Comparison of ENCODE assay signal across 27 mouse cellular contexts in the genomic region with DNA sequence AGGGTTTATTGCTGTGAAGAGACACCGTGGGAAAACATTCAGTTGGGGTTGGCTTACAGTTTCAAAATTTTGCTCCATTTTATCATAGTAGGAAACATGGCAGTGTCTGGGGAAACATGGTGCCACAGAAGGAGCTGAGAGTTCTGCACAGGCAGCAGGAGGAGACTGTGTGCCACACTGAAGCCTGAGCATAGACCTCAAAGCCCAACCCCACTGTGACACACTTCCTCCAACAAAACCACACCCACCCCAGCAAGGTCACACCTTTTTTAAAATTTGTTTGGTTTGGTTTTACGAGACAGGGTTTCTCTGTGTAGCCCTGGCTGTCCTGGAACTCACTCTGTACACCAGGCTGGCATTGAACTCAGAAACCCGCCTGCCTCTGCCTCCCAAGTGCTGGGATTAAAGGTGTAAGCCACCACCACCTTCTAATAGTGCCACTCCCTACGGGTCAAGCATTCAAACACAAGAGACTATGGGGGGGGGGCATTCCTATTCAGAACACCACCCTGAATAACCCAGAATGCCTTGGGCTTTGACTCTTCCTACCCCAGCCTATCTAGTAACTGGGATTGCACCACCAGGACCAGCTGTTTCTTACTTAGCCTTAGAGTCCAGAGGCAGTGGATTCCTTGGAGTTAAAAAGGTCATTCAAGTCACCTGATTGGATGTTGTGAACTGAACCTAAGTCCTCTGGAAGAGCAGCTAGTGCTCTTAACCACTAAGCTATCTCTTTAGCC. TPM values are rescaled to one million over a fixed set of nuclear protein-coding genes. Genes with fewer than 3 reads are reported as not detected.
DNase-seq lines count a peak whose midpoint lies in the region; ATAC-seq and TF ChIP-seq lines count a peak whose summit lies in the region.
"Had no signal": no experiment of that assay in that cellular context is flagged by ENCODE, and none has a peak within 500 bp of the region (broad histone marks: within the 10 kb centered on the region; RNA-seq: fewer than 3 reads in every experiment).

No protein-coding gene starts in this region.

- H3K4me3 ChIP-seq in ES-Bruce4 (ENCODE audit: low read depth, low read length), result no peak overlapping the region
- H3K4me3 ChIP-seq: embryonic facial prominence, embryonic 13.5 days; erythroblast, embryonic 14.5 days; forebrain, embryonic 12.5 days; heart, embryonic 13.5 days; hindbrain, embryonic 13.5 days; kidney, embryonic 15.5 days; limb, embryonic 15.5 days; liver, embryonic 15.5 days; lung, embryonic 15.5 days; midbrain, embryonic 10.5 days had no signal

- no peaks in the 10 kb centered on the region for H3K4me1 ChIP-seq in ES-Bruce4 (ENCODE audit: control insufficient read depth, insufficient read depth, low read length)
- H3K4me1 ChIP-seq: embryonic facial prominence, embryonic 13.5 days; forebrain, embryonic 12.5 days; heart, embryonic 13.5 days; hindbrain, embryonic 13.5 days; kidney, embryonic 15.5 days; limb, embryonic 15.5 days; liver, embryonic 15.5 days; lung, embryonic 15.5 days; midbrain, embryonic 10.5 days had no signal

- TF ChIP-seq POLR2A in ES-Bruce4 (IDR thresholded peaks at IDR 0.05; ENCODE audit: insufficient read depth, low read length), result no peak

- no peaks in the 10 kb centered on the region for H3K9me3 ChIP-seq in ES-Bruce4 (replicated peaks; ENCODE audit: control insufficient read depth, insufficient read depth, low read length, poor library complexity, severe bottlenecking)
- H3K9me3 ChIP-seq: embryonic facial prominence, embryonic 13.5 days; forebrain, embryonic 12.5 days; G1E; heart, embryonic 13.5 days; hindbrain, embryonic 13.5 days; kidney, embryonic 15.5 days; limb, embryonic 15.5 days; liver, embryonic 15.5 days; lung, embryonic 15.5 days; midbrain, embryonic 10.5 days had no signal

- DNase-seq in CD4-positive helper T cell, adult 2 months (ENCODE audit: low read depth, low spot score), result peak; percentile 69
- DNase-seq in naive thymus-derived CD4-positive, alpha-beta T cell, adult 2 months (ENCODE audit: low read depth), result peak; percentile 25
- no peak for DNase-seq in thymus, postnatal 10 days (ENCODE audit: low spot score in 2 of 2)
- no peak for DNase-seq in cerebellum, adult 11 months
- DNase-seq in heart, postnatal 4 days, result no peak
- DNase-seq: adrenal gland, postnatal 36 days; B cell, adult 2 months; cerebellum, postnatal 10 days; gastrocnemius, postnatal 25 days; heart, adult 18-20 months; kidney, postnatal 36 days; lung, postnatal 4 days; thymus, postnatal 14 days had no signal

- TF ChIP-seq EP300 in ES-Bruce4 (IDR thresholded peaks at IDR 0.05; ENCODE audit: insufficient read depth, low read depth, low read length), result no peak

- no peaks in the 10 kb centered on the region for H3K27me3 ChIP-seq in ES-Bruce4 (ENCODE audit: control insufficient read depth, insufficient read depth, low read length, poor library complexity, severe bottlenecking)
- H3K27me3 ChIP-seq: embryonic facial prominence, embryonic 13.5 days; forebrain, embryonic 12.5 days; heart, embryonic 13.5 days; hindbrain, embryonic 13.5 days; kidney, embryonic 15.5 days; limb, embryonic 15.5 days; liver, embryonic 15.5 days; lung, embryonic 15.5 days had no signal

- ATAC-seq in activated CD4-positive, CD25-positive, alpha-beta regulatory T cell, adult 4 months, result peak; percentile 68
- ATAC-seq: intestine, embryonic 16.5 days had no signal

- no peak overlapping the region for H3K9ac ChIP-seq in ES-Bruce4 (ENCODE audit: low read depth, poor library complexity, severe bottlenecking)
- H3K9ac ChIP-seq: embryonic facial prominence, embryonic 13.5 days; forebrain, embryonic 12.5 days; heart, embryonic 13.5 days; hindbrain, embryonic 13.5 days; kidney, embryonic 15.5 days; limb, embryonic 15.5 days; liver, embryonic 15.5 days; lung, embryonic 15.5 days had no signal

- H3K27ac ChIP-seq in ES-Bruce4 (ENCODE audit: insufficient read depth, low read length), result peak overlapping the region; percentile 39; the same call in 1 of the 2 replicates
- H3K27ac ChIP-seq: embryonic facial prominence, embryonic 13.5 days; forebrain, embryonic 12.5 days; heart, embryonic 13.5 days; hindbrain, embryonic 13.5 days; kidney, embryonic 15.5 days; limb, embryonic 15.5 days; liver, embryonic 15.5 days; lung, embryonic 15.5 days; midbrain, embryonic 10.5 days had no signal

- no peak for TF ChIP-seq CTCF in ES-Bruce4 (IDR thresholded peaks at IDR 0.05; ENCODE audit: low read depth, low read length)

- H3K36me3 ChIP-seq in ES-Bruce4 (ENCODE audit: control insufficient read depth, insufficient read depth, low read length, poor library complexity, severe bottlenecking), result peaks cover 56% of the 10 kb centered on the region

RNA-seq across cellular contexts. Expression of gene Anapc7, which starts 8.7 kb away (rescaled TPM):
- 41.7 and 41.9 TPM in 2 replicates for polyA plus RNA-seq in ES-Bruce4 (2011; ENCODE audit: insufficient read depth, insufficient read length, low read depth, missing spikeins)
- polyA plus RNA-seq in activated CD4-positive, CD25-positive, alpha-beta regulatory T cell, adult 4 months (2017; shearing (Covaris generic)), result 10 to 100 TPM; 13.4 to 23.7 TPM
- total RNA-seq in heart, postnatal 4 days (2021), result 10 to 100 TPM; 47.0 to 48.7 TPM

RNA-seq across cellular contexts. Expression of gene Arpc3, which starts 38.5 kb away (rescaled TPM):
- 289 and 303 TPM in 2 replicates for polyA plus RNA-seq in ES-Bruce4 (2011; ENCODE audit: insufficient read depth, insufficient read length, low read depth, missing spikeins)
- 100 to 1,000 TPM; 443 to 614 TPM for polyA plus RNA-seq in activated CD4-positive, CD25-positive, alpha-beta regulatory T cell, adult 4 months (2017; shearing (Covaris generic))
- 100 to 1,000 TPM; 138 to 141 TPM for total RNA-seq in heart, postnatal 4 days (2021)

RNA-seq across cellular contexts. Expression of gene Fam216a, which starts 58.0 kb away (rescaled TPM):
- polyA plus RNA-seq in ES-Bruce4 (2011; ENCODE audit: insufficient read depth, insufficient read length, low read depth, missing spikeins), result 57.0 and 58.5 TPM in 2 replicates
- polyA plus RNA-seq in activated CD4-positive, CD25-positive, alpha-beta regulatory T cell, adult 4 months (2017; shearing (Covaris generic)), result 1 to 10 TPM; 9.3 to 9.9 TPM
- 10 to 100 TPM; 21.9 to 24.1 TPM for total RNA-seq in heart, postnatal 4 days (2021)

RNA-seq across cellular contexts. Expression of gene Gpn3, which starts 58.5 kb away (rescaled TPM):
- polyA plus RNA-seq in ES-Bruce4 (2011; ENCODE audit: insufficient read depth, insufficient read length, low read depth, missing spikeins), result 69.3 and 71.9 TPM in 2 replicates
- polyA plus RNA-seq in activated CD4-positive, CD25-positive, alpha-beta regulatory T cell, adult 4 months (2017; shearing (Covaris generic)), result 10 to 100 TPM; 46.7 to 63.3 TPM
- total RNA-seq in heart, postnatal 4 days (2021), result 10 to 100 TPM; 20.5 to 21.5 TPM

Comparison
In these comparisons a context has a peak if more than half of its experiments do, and no peak if none do; other contexts are left out.
1. DNase-seq: peak in CD4-positive helper T cell, adult 2 months (single experiment) and naive thymus-derived CD4-positive, alpha-beta T cell, adult 2 months (single experiment); none in thymus, postnatal 10 days (0 of 2), cerebellum, adult 11 months (single experiment) and heart, postnatal 4 days (single experiment).